Mouse (Mus musculus): ENCODE measurements around the gene Ddx10. TPM values are rescaled to one million over a fixed set of nuclear protein-coding genes. Genes with fewer than 3 reads are reported as not detected.
"Not testable (repeated sequence)": the region's sequence is repeated elsewhere in the genome, so short reads cannot be mapped to it uniquely, and the experiment has no call there.

The Ddx10 gene
- total RNA-seq, 4 experiments from 2014 or later: 7.9 to 11.7 (median 9.2) TPM

- peak in 1 of 2 experiments; percentile 13 for DNase-seq (ENCODE audit: low spot score in 2 of 2)
Observed at GRCm38 (mm10) chr9:53144266-53144665, 103.6 kb downstream of the Ddx10 start.

- no peak for DNase-seq (ENCODE audit: low spot score in 2 of 2)
Observed at GRCm38 (mm10) chr9:53143508-53143907, 104.3 kb downstream of the Ddx10 start.

- not testable (repeated sequence) for DNase-seq (ENCODE audit: low spot score in 2 of 2)
Observed at GRCm38 (mm10) chr9:53142424-53142823, 105.4 kb downstream of the Ddx10 start.

- no peak for DNase-seq (ENCODE audit: low spot score in 2 of 2)
Observed at GRCm38 (mm10) chr9:53140610-53141165, 107.2 kb downstream of the Ddx10 start.

GRCm38 (mm10) chr9:53132826-53133225, 115.0 kb downstream of the Ddx10 start:
- no peak for DNase-seq (ENCODE audit: low spot score in 2 of 2)

GRCm38 (mm10) chr9:53130460-53130859, 117.4 kb downstream of the Ddx10 start:
- DNase-seq (ENCODE audit: low spot score in 2 of 2): no peak

GRCm38 (mm10) chr9:53101103-53101502, 146.8 kb downstream of the Ddx10 start:
- no peak for DNase-seq (ENCODE audit: low spot score in 2 of 2)

GRCm38 (mm10) chr9:53095319-53096165, 152.3 kb downstream of the Ddx10 start:
- DNase-seq (ENCODE audit: low spot score in 2 of 2): no peak

GRCm38 (mm10) chr9:53094536-53094935, 153.3 kb downstream of the Ddx10 start:
- DNase-seq (ENCODE audit: low spot score in 2 of 2): peak; percentile 20 to 38

- no peak for DNase-seq (ENCODE audit: low spot score in 2 of 2)
Observed at GRCm38 (mm10) chr9:53077626-53078025, 170.2 kb downstream of the Ddx10 start.

GRCm38 (mm10) chr9:53075931-53076330, 171.9 kb downstream of the Ddx10 start:
- DNase-seq (ENCODE audit: low spot score in 2 of 2): no peak

- DNase-seq (ENCODE audit: low spot score in 2 of 2): no peak
Observed at GRCm38 (mm10) chr9:53074443-53074842, 173.4 kb downstream of the Ddx10 start.

GRCm38 (mm10) chr9:53073576-53074112, 174.2 kb downstream of the Ddx10 start:
- no peak for DNase-seq (ENCODE audit: low spot score in 2 of 2)

GRCm38 (mm10) chr9:53072088-53072487, 175.8 kb downstream of the Ddx10 start:
- DNase-seq (ENCODE audit: low spot score in 2 of 2): no peak

- DNase-seq (ENCODE audit: low spot score in 2 of 2): no peak
Observed at GRCm38 (mm10) chr9:53070875-53071524, 176.9 kb downstream of the Ddx10 start.

GRCm38 (mm10) chr9:53068166-53068565, 179.7 kb downstream of the Ddx10 start:
- no peak for DNase-seq (ENCODE audit: low spot score in 2 of 2)

GRCm38 (mm10) chr9:53066428-53066827, 181.4 kb downstream of the Ddx10 start:
- peak in 1 of 2 experiments; percentile 34 for DNase-seq (ENCODE audit: low spot score in 2 of 2)

- DNase-seq (ENCODE audit: low spot score in 2 of 2): no peak
Observed at GRCm38 (mm10) chr9:53065028-53065427, 182.8 kb downstream of the Ddx10 start.

GRCm38 (mm10) chr9:53064531-53064930, 183.3 kb downstream of the Ddx10 start:
- peak in 1 of 2 experiments; percentile 52 for DNase-seq (ENCODE audit: low spot score in 2 of 2)

- DNase-seq (ENCODE audit: low spot score in 2 of 2): no peak
Observed at GRCm38 (mm10) chr9:53055306-53055705, 192.5 kb downstream of the Ddx10 start.

Measured in gastrocnemius, adult 8-10 months (tissue).